Mouse (Mus musculus) erythroblast, embryonic 14.5 days (primary cell): ENCODE data around the gene Vmn1r6. TPM values are rescaled to one million over a fixed set of nuclear protein-coding genes. Genes with fewer than 3 reads are reported as not detected.
"Not testable (repeated sequence)": the region's sequence is repeated elsewhere in the genome, so short reads cannot be mapped to it uniquely, and the experiment has no call there.

Experiments
- H3K27me3 ChIP-seq: 2 replicates; pipeline ENCODE4 v1.6.1; 2012; ENCODE audit warnings: inconsistent platforms; ENCODE audit not compliant: control insufficient read depth
- H3K36me3 ChIP-seq: 2 replicates; pipeline ENCODE4 v1.6.1; 2012; ENCODE audit warnings: mild to moderate bottlenecking, inconsistent platforms; ENCODE audit not compliant: control insufficient read depth
- H3K4me1 ChIP-seq: 2 replicates; pipeline ENCODE4 v1.6.1; 2012; ENCODE audit warnings: inconsistent platforms; ENCODE audit not compliant: control insufficient read depth
- H3K4me3 ChIP-seq: replicated peaks from 2 replicates; pipeline ENCODE3; 2012; ENCODE audit warnings: moderate library complexity, mild to moderate bottlenecking, inconsistent platforms
- H3K9me3 ChIP-seq: 2 replicates; pipeline ENCODE4 v1.6.1; 2012; ENCODE audit warnings: low read length, inconsistent platforms, mixed read lengths; ENCODE audit not compliant: control insufficient read depth
- GATA1 ChIP-seq: IDR thresholded peaks from 2 replicates; pipeline ENCODE4 v1.6.1; 2012; ENCODE audit warnings: low read length, inconsistent platforms, mixed read lengths
- TAL1 ChIP-seq: IDR thresholded peaks from 3 replicates; pipeline ENCODE4 v1.6.1; 2012; ENCODE audit warnings: low read length, inconsistent platforms, mixed read lengths
- polyA plus RNA-seq: library from polyadenylated mRNA; stranded (reverse); fragments of >175 nt; gene quantifications from 2 replicates; pipeline ENCODE4 v1.2.3, GENCODE M21; 2012

The Vmn1r6 gene
- 0.01 TPM in 1 of 2 replicates, not detected in the other for polyA plus RNA-seq

DNA sequence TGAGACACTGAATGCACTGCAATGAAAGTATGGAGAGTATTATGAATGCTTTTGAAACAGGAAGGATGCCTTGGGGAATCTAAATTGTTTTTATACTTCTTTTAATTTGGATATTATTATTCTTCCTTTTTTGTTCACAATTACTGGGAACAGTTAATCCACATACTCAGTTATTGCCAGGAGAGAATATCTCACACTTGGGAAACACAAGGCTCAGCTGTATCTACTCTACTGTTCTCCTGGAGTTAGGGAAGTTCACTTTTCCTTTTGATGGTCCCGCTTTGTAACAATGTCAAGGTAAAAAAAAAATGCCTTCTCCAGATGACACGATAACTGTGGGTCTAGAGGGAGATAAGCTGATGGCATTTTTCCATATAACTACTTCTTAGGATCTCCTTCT lies at the start of gene Vmn1r6:
Gene Vmn1r6, plus strand, starts transcription at position 301 of the 400 bp plus-strand sequence.
- no peak for TF ChIP-seq TAL1
- TF ChIP-seq GATA1 = no peak
- Histone ChIP-seq H3K4me1 (no peaks in the 10 kb centered on the region), H3K9me3 (no peaks in the 10 kb centered on the region), H3K4me3 (no peak within 1 kb of the TSS), H3K27me3 (no peaks in the 10 kb centered on the region), H3K36me3 (no peaks in the 10 kb centered on the region)

DNA sequence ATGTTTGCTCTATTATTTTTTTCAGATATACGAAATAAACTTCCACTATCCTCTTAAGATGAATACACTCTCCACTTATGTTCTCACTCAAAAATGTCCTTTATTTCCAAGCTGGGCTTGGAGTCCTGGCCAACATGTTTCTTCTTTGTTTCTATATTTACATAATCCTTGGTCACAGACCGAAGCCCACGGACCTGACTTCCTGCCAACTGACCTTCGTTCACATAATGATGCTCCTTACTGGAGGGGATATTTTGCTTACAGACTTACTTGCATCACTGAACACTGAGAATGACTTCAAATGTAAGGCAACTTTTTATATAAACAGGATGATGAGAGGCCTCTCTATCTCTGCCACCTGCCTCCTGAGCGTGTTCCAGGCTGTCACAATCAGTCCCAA lies 40.6 kb upstream of the Vmn1r6 start:
- no peak for TF ChIP-seq TAL1
- TF ChIP-seq GATA1 = no peak
- Histone ChIP-seq H3K36me3 (no peaks in the 10 kb centered on the region), H3K4me3 (no peak overlapping the region), H3K4me1 (no peaks in the 10 kb centered on the region), H3K27me3 (no peaks in the 10 kb centered on the region), H3K9me3 (no peaks in the 10 kb centered on the region)

DNA sequence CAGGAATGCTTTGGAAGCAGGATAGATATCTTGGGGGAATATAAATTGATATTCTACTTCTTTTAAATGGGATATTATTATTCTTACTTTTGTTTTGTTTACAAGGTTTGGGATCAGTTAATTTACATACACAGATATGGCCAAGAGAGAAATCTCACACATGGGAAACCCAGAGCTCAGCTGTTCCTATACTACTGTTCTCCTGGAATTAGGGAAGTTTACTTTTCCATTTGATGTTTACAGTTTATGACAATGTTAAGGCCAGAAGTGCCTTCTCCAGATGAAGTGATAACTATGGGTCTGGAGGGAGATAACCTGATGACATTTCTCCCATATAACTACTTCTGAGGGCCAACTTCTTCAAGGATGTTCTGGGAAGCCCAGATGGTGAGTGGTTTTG lies 27.1 kb upstream of the Vmn1r6 start, which contains the start of gene Vmn1r5:
Gene Vmn1r5, plus strand, starts transcription at position 301 of the 400 bp plus-strand sequence.
- Histone ChIP-seq H3K27me3 (no peaks in the 10 kb centered on the region), H3K36me3 (no peaks in the 10 kb centered on the region), H3K9me3 (no peaks in the 10 kb centered on the region), H3K4me1 (no peaks in the 10 kb centered on the region), H3K4me3 (no peak within 1 kb of the TSS)
- no peak for TF ChIP-seq GATA1

DNA sequence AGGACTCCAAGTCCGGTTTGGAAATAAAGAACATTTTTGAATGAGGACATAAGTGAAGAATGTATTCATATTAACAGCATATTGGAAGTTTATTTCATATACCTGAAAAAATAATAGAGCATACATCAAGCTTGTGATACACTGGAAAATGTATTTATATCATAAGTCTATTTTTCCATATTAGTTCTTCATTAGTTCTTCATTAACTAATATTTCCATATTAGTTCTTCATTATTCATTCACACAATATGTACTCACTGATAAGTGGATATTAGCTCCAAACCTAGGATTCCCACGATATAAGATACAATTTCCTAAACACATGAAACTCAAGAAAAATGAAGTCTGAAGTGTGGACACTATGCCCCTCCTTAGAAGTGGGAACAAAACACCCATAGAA lies 28.2 kb downstream of the Vmn1r6 start, which contains the start of gene Vmn1r7:
Gene Vmn1r7, minus strand, starts transcription at position 101 of the 400 bp plus-strand sequence.
- not testable (repeated sequence) for H3K9me3 ChIP-seq, H3K4me3 ChIP-seq, H3K4me1 ChIP-seq, H3K36me3 ChIP-seq, H3K27me3 ChIP-seq

DNA sequence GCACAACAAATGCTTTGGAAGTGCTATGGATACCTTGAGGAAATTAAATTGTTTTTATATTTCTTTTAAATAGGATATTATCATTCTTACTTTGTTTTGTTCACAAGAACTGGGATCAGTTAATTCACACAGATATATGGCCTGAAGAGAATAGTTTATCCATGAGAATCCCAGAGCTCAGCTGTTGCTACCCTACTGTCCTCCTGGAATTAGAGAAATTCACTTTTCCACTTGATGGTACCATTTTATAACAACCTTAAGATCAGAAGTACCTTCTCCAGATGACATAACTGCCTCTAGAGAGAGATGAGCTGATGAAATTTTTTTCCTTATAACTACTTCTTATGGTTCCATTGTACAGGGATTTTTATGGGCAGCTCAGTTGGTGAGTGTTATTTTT lies 34.9 kb downstream of the Vmn1r6 start, which contains the start of gene Vmn1r8:
Gene Vmn1r8, plus strand, starts transcription at position 301 of the 400 bp plus-strand sequence.
- Histone ChIP-seq H3K9me3 (no peaks in the 10 kb centered on the region), H3K27me3 (no peaks in the 10 kb centered on the region), H3K4me1 (no peaks in the 10 kb centered on the region), H3K4me3 (no peak within 1 kb of the TSS), H3K36me3 (no peaks in the 10 kb centered on the region)
- TF ChIP-seq TAL1 = no peak
- TF ChIP-seq GATA1 = no peak

DNA sequence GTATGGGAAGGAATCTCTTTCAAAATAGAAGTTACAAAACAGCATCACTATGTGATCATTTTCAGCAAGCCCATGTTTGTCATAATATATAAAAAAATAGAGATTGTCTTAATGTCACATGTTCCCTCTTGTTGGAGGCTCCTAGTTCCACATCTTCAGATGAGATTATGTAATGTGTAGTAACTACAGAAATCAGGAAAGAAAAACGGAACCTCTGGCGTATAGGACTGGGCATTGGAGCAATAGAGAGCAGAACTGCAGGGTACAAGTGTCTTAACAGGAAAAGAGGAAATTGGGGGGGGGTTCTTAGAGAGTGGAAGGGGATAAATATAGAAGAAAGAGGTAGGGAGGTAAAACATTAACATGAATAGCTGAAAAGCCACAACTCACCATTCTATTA lies 37.6 kb downstream of the Vmn1r6 start:
- TF ChIP-seq TAL1 (no peak), GATA1 (no peak)
- Histone ChIP-seq H3K27me3 (no peaks in the 10 kb centered on the region), H3K36me3 (no peaks in the 10 kb centered on the region), H3K4me3 (no peak overlapping the region), H3K9me3 (no peaks in the 10 kb centered on the region), H3K4me1 (no peaks in the 10 kb centered on the region)

Other genes with a start within 250 kb of the Vmn1r6 start
- 0.36 and 0.48 TPM in 2 replicates for gene Kbtbd2, start 199.4 kb upstream of the Vmn1r6 start, polyA plus RNA-seq
- 0.04 and 0.05 TPM in 2 replicates for gene Fkbp9, start 165.2 kb upstream of the Vmn1r6 start, polyA plus RNA-seq
- gene Nt5c3, start 73.3 kb upstream of the Vmn1r6 start, polyA plus RNA-seq = 21.3 and 22.9 TPM in 2 replicates
- gene Vmn1r4, start 73.2 kb upstream of the Vmn1r6 start, polyA plus RNA-seq = 0.02 TPM in 1 of 2 replicates, not detected in the other
- gene Vmn1r5, start 27.0 kb upstream of the Vmn1r6 start, polyA plus RNA-seq = not detected in 2 replicates
- not detected in 2 replicates for gene Vmn1r7, start 28.1 kb downstream of the Vmn1r6 start, polyA plus RNA-seq
- not detected in 2 replicates for gene Vmn1r8, start 35.0 kb downstream of the Vmn1r6 start, polyA plus RNA-seq
- gene Vmn1r9, start 69.5 kb downstream of the Vmn1r6 start, polyA plus RNA-seq = not detected in 2 replicates
- not detected in 2 replicates for gene Vmn1r10, start 112.2 kb downstream of the Vmn1r6 start, polyA plus RNA-seq
- gene Vmn1r11, start 136.2 kb downstream of the Vmn1r6 start, polyA plus RNA-seq = not detected in 2 replicates
- under 0.01 TPM in 1 of 2 replicates, not detected in the other for gene Vmn1r12, start 159.7 kb downstream of the Vmn1r6 start, polyA plus RNA-seq
- 0.01 TPM in 1 of 2 replicates, not detected in the other for gene Vmn1r13, start 206.0 kb downstream of the Vmn1r6 start, polyA plus RNA-seq
- gene Vmn1r14, start 234.4 kb downstream of the Vmn1r6 start, polyA plus RNA-seq = not detected in 2 replicates